Mouse (Mus musculus) liver, adult 2 months (tissue): ENCODE measurements around the gene Nek10.

ENCODE experiments used
- CTCF ChIP-seq: fragments of 200-500 bp; IDR thresholded peaks from 2 replicates; pipeline ENCODE4 v1.5.1; 2011; ENCODE audit warnings: low read depth, low read length, control low read depth
- POLR2A ChIP-seq: fragments of 200-500 bp; IDR thresholded peaks from 2 replicates; pipeline ENCODE4 v1.6.1; 2011; ENCODE audit warnings: low read length, control low read depth; ENCODE audit not compliant: insufficient read depth; ENCODE audit errors: extremely low read depth

DNA sequence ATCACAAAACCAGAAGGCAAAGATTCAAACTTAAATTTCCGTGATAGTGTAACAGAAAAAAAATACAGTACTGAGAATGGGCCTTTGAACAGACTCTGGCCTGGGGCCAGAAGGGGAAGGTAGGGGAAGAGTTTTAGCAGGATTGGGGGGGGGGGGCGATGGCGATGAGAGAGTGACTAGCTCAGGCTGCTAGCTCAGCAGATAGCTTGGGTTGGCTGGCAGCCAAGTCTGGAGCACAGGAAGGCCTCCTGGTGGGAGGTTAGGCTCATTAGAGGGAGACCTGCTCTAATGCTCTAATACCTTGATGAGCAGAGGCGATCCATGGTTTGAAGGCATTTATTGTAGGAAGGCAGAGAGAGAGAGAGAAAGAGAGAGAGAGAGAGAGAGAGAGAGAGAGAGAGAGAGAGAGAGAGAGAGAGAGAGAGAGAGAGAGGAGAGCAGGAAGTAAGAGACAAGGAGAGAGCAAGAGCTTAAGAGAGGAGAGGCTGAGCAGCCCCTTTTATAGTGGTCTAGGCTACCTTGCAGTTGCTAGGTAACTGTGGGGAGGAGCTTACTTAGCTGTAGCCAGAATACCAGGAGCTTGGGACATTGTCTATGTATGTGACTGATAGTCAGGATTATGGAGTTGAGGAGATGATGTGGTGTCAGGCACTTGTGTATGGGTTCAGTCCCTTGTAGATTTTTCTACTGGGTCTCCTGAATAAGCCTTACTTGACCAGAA lies 90.9 kb downstream of the Nek10 start:
- TF ChIP-seq POLR2A (no peak), CTCF (no peak)
